Comparison of ENCODE assay signal across 8 mouse cellular contexts in the genomic region with DNA sequence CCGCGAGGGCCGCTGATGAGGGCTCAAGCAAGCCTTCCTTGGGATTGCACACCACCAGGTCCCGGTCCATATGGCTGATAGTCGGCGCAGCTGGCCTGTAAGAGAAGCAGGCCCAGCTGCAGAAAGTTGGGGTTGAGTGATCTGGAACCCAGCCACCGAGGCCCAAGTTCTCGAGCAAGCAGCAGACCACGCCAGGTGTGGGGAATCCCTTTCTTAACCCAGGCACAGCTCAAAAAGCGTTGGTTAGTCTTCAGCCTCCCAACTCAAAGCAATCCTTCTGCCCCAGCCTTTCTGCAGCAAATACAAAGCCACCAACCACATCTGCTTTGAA. TPM values are rescaled to one million over a fixed set of nuclear protein-coding genes. Genes with fewer than 3 reads are reported as not detected.
DNase-seq lines count a peak whose midpoint lies in the region; ATAC-seq and TF ChIP-seq lines count a peak whose summit lies in the region.

A gene (minus strand): TSS at position 121 of the 331 bp plus-strand sequence.

- H3K4me2 ChIP-seq in embryonic facial prominence, embryonic 13.5 days, result peak within 1 kb of the TSS; percentile 100
- peak within 1 kb of the TSS; percentile 99 for H3K4me2 ChIP-seq in intestine, embryonic 16.5 days (ENCODE audit: low read depth, low read length)

- TF ChIP-seq CTCF in E14TG2a.4 (conservative IDR thresholded peaks at IDR 0.05; ENCODE audit: low read length), result no peak

- peak within 1 kb of the TSS; percentile 97 for H3K4me3 ChIP-seq in E14TG2a.4 (replicated peaks; ENCODE audit: low read length)
- peak within 1 kb of the TSS; percentile 83 for H3K4me3 ChIP-seq in embryonic facial prominence, embryonic 13.5 days
- H3K4me3 ChIP-seq in intestine, embryonic 16.5 days (ENCODE audit: low read length), result peak within 1 kb of the TSS; percentile 92
- H3K4me3 ChIP-seq in midbrain, embryonic 10.5 days, result peak within 1 kb of the TSS; percentile 95

- no peaks in the 10 kb centered on the region for H3K9me3 ChIP-seq in E14TG2a.4 (ENCODE audit: low read length)
- no peaks in the 10 kb centered on the region for H3K9me3 ChIP-seq in embryonic facial prominence, embryonic 13.5 days
- H3K9me3 ChIP-seq in intestine, embryonic 16.5 days (ENCODE audit: control insufficient read depth, low read length), result no peaks in the 10 kb centered on the region
- H3K9me3 ChIP-seq in midbrain, embryonic 10.5 days (replicated peaks), result no peaks in the 10 kb centered on the region

- H3K27me3 ChIP-seq in E14TG2a.4 (ENCODE audit: insufficient read depth, low read length), result peaks cover 12% of the 10 kb centered on the region
- no peaks in the 10 kb centered on the region for H3K27me3 ChIP-seq in embryonic facial prominence, embryonic 13.5 days
- H3K27me3 ChIP-seq in intestine, embryonic 16.5 days (replicated peaks; ENCODE audit: control insufficient read depth, insufficient read depth, low read length), result no peaks in the 10 kb centered on the region
- peaks cover 12% of the 10 kb centered on the region for H3K27me3 ChIP-seq in midbrain, embryonic 10.5 days (ENCODE audit: low read depth, poor library complexity, severe bottlenecking)

- H3K9ac ChIP-seq in embryonic facial prominence, embryonic 13.5 days, result peak within 1 kb of the TSS; percentile 84
- H3K9ac ChIP-seq in intestine, embryonic 16.5 days (ENCODE audit: low read depth, low read length), result peak within 1 kb of the TSS; percentile 90

- no peak for ATAC-seq in embryonic facial prominence, embryonic 13.5 days (ENCODE audit: insufficient number of reproducible peaks, insufficient read depth, low FRiP score, low TSS enrichment, low read depth)
- no peak for ATAC-seq in intestine, embryonic 16.5 days

- H3K4me1 ChIP-seq in E14TG2a.4 (replicated peaks; ENCODE audit: low read depth, low read length), result peaks cover 41% of the 10 kb centered on the region
- peaks cover 12% of the 10 kb centered on the region for H3K4me1 ChIP-seq in embryonic facial prominence, embryonic 13.5 days
- peaks cover 9% of the 10 kb centered on the region; the same call in 1 of the 2 replicates for H3K4me1 ChIP-seq in intestine, embryonic 16.5 days (ENCODE audit: control insufficient read depth, insufficient read depth, low read length)
- peaks cover 27% of the 10 kb centered on the region for H3K4me1 ChIP-seq in midbrain, embryonic 10.5 days

- peak; percentile 7 to 11 for DNase-seq in heart, adult 18-20 months
- DNase-seq in heart, adult 11 months, result no peak
- peak; percentile 36 for DNase-seq in midbrain, embryonic 10.5 days (ENCODE audit: low spot score)
- DNase-seq in thymus, postnatal 0 days (ENCODE audit: low spot score), result peak; percentile 39
- DNase-seq in urinary bladder, postnatal 14 days (ENCODE audit: low spot score), result no peak

- peak within 1 kb of the TSS; percentile 41 for H3K27ac ChIP-seq in embryonic facial prominence, embryonic 13.5 days
- no peak within 1 kb of the TSS for H3K27ac ChIP-seq in intestine, embryonic 16.5 days (ENCODE audit: low read length)
- H3K27ac ChIP-seq in midbrain, embryonic 10.5 days (replicated peaks), result peak within 1 kb of the TSS; percentile 89

- no peaks in the 10 kb centered on the region for H3K36me3 ChIP-seq in E14TG2a.4 (ENCODE audit: insufficient read depth, low read length)
- peaks cover 13% of the 10 kb centered on the region for H3K36me3 ChIP-seq in embryonic facial prominence, embryonic 13.5 days
- 0 out of 2 replicates have a peak, but pooled peaks cover 2% of the 10 kb centered on the region for H3K36me3 ChIP-seq in intestine, embryonic 16.5 days (ENCODE audit: control insufficient read depth, insufficient read depth, low read length)
- peaks cover 15% of the 10 kb centered on the region for H3K36me3 ChIP-seq in midbrain, embryonic 10.5 days

- WGBS in embryonic facial prominence, embryonic 13.5 days, result 13% methylated on average over 10 of the region's 10 CpGs
- WGBS in intestine, embryonic 16.5 days, result 17% methylated on average over 10 of the region's 10 CpGs
- WGBS in midbrain, embryonic 10.5 days, result 20% methylated on average over 10 of the region's 10 CpGs

RNA-seq across cellular contexts. Expression of the gene that starts here (rescaled TPM):
- total RNA-seq in heart, adult 18-20 months (2021), result 1 to 10 TPM; 4.7 TPM
- polyA plus RNA-seq in embryonic facial prominence, embryonic 13.5 days (2015; fragmentation: Nextera tagmentation; extraction: Ambion mirVana), result 20.2 and 23.7 TPM in 2 replicates
- 27.6 and 27.9 TPM in 2 replicates for polyA plus RNA-seq in intestine, embryonic 16.5 days (2015; fragmentation: Nextera tagmentation; extraction: Ambion mirVana)
- polyA plus RNA-seq in midbrain, embryonic 10.5 days (2016; fragmentation: Nextera tagmentation; extraction: Ambion mirVana), result 30.8 and 33.7 TPM in 2 replicates
- 6.9 and 11.0 TPM in 2 replicates for polyA plus RNA-seq in thymus, postnatal 0 days (2015; fragmentation: Nextera tagmentation; extraction: Ambion mirVana)

Comparison
In these comparisons a context has a peak if more than half of its experiments do, and no peak if none do; other contexts are left out.
1. DNase-seq: peak in heart, adult 18-20 months (2 of 2), midbrain, embryonic 10.5 days (single experiment) and thymus, postnatal 0 days (single experiment); none in heart, adult 11 months (single experiment) and urinary bladder, postnatal 14 days (single experiment).
2. Peak in every context shown above with its lines, with median percentiles within 50 percentile points of each other: H3K4me3 ChIP-seq.